Mouse (Mus musculus) neutrophil, adult 59 days (primary cell): ENCODE data around the gene Pnlip. TPM values are rescaled to one million over a fixed set of nuclear protein-coding genes. Genes with fewer than 3 reads are reported as not detected.

Experiments
- total RNA-seq, 2 experiments: library from RNA; stranded (reverse); gene quantifications; 1 replicate in 1 of 2; 2 replicates in 1 of 2; pipeline ENCODE4 v1.2.4; 2023

The Pnlip gene
- total RNA-seq = not detected

GRCm38 (mm10) chr19:58652198-58652597 is at the start of gene Pnlip:
TSS of gene Pnlip (plus strand) at chr19:58652498.

DNA sequence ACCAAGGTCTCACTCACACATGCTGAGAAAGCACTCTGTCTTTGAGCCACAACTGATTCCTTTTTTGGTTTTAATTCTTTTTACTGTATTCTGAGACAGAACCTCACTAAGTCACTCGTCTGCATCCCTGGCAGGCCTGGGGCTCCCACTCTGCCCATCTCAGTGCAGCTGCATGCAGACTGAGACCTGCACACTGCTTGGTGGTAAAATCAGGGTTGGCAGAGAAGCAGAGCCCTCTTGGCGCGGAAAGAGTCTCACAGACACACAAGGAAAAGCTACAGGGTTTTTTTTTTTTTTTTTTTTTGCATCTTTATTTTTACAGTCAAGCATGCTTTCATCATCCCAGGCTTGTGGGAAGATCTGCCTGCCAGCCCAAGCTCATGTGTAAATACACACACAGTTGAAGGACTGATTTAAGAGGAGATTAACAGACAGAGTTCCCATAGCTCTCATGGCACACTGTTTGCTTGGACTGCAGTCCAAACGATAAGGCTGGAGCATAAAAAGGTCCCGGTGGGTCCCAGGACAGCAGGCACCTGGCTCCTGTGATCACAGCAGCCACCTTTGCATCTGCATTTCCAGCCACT is 76.2 kb downstream of the Pnlip start, which contains the start of gene Pnliprp1:
Gene Pnliprp1, plus strand, starts transcription at position 443 of the 587 bp plus-strand sequence.

Other genes with a start within 250 kb of the Pnlip start
- 1 to 10 TPM in 1 of 2 experiments, under 1 TPM in 1; 0.56 to 1.5 TPM for gene Gfra1, start 196.6 kb upstream of the Pnlip start, total RNA-seq
- not detected for gene Ccdc172, start 140.5 kb upstream of the Pnlip start, total RNA-seq
- gene Pnliprp1, start 76.4 kb downstream of the Pnlip start, total RNA-seq = not detected
- gene Pnliprp2, start 107.2 kb downstream of the Pnlip start, total RNA-seq = not detected
- not detected for gene 1700019N19Rik, start 142.0 kb downstream of the Pnlip start, total RNA-seq